Mouse (Mus musculus): ENCODE measurements at regions not wholly inside any gene's neighbourhood (a gene's known extent, or its start where the extent isn't known, plus 50 kb on each side); places are given as distances from the start of the nearest gene placed in this dataset.
A peak's percentile ranks its signal among the peaks of the same experiment; 100 is the strongest.
"Not testable (repeated sequence)": the region's sequence is repeated elsewhere in the genome, so short reads cannot be mapped to it uniquely, and the experiment has no call there.

- H3K79me3 ChIP-seq (ENCODE audit: low read depth); H3ac ChIP-seq (ENCODE audit: control insufficient read depth, insufficient read length, low read depth); H3K27me3 ChIP-seq (ENCODE audit: control insufficient read depth, insufficient read depth, insufficient read length); H3K36me3 ChIP-seq (ENCODE audit: control insufficient read depth, insufficient read depth); H3K79me2 ChIP-seq (ENCODE audit: control insufficient read depth, insufficient read depth); H3K4me3 ChIP-seq (ENCODE audit: insufficient read depth, poor library complexity, severe bottlenecking): not testable (repeated sequence)
Measured at GRCm38 (mm10) chr1:157622156-157622555, 115.6 kb downstream of the Sec16b start.

GRCm38 (mm10) chr1:157632586-157632985, 126.1 kb downstream of the Sec16b start:
- H3K27me3 ChIP-seq (ENCODE audit: control insufficient read depth, insufficient read depth, insufficient read length), result no peaks in the 10 kb centered on the region
- H3ac ChIP-seq (ENCODE audit: control insufficient read depth, insufficient read length, low read depth), result no peak overlapping the region
- no peaks in the 10 kb centered on the region for H3K79me3 ChIP-seq (ENCODE audit: low read depth)
- no peaks in the 10 kb centered on the region for H3K79me2 ChIP-seq (ENCODE audit: control insufficient read depth, insufficient read depth)
- TF ChIP-seq CTCF (IDR thresholded peaks at IDR 0.05; ENCODE audit: control insufficient read depth, insufficient read depth, insufficient read length) (no peak), FOSL1 (IDR thresholded peaks at IDR 0.05; ENCODE audit: insufficient read depth, low read length, poor library complexity, severe bottlenecking) (no peak), MAX (IDR thresholded peaks at IDR 0.05) (no peak), CEBPB (IDR thresholded peaks at IDR 0.05; ENCODE audit: low read depth) (no peak), MYOG (IDR thresholded peaks at IDR 0.05; ENCODE audit: control insufficient read depth, extremely low read depth, insufficient read length) (no peak), USF1 (IDR thresholded peaks at IDR 0.05; ENCODE audit: low read depth) (no peak), MYOD1 (IDR thresholded peaks at IDR 0.05; ENCODE audit: control insufficient read depth, insufficient read length, low read depth) (no peak)
- H3K4me3 ChIP-seq (ENCODE audit: insufficient read depth, poor library complexity, severe bottlenecking), result no peak overlapping the region
- H3K36me3 ChIP-seq (ENCODE audit: control insufficient read depth, insufficient read depth), result no peaks in the 10 kb centered on the region

DNA sequence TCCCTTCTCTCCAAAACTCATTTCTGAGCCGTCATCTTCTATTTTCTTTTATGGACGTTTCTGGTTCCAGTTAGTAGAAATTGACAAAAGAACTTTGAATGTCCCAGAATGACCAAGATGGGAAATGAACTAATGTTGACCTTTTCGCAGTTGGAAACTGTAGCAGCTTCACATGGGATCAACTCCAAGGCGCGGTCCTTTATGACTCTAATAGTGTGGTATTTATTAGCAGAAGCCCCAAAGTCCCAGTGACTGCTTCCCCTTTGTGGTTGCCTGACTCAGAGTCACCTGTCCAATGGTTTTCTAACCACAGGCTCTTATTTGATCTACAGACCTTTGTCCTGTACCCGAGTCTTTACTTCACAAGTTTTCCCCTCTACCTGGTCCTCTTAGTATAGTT, 126.9 kb downstream of the Sec16b start:
- peak; percentile 17 for TF ChIP-seq FOSL1 (IDR thresholded peaks at IDR 0.05; ENCODE audit: insufficient read depth, low read length, poor library complexity, severe bottlenecking)
- TF ChIP-seq MYOD1 (IDR thresholded peaks at IDR 0.05; ENCODE audit: control insufficient read depth, insufficient read length, low read depth), result peak; percentile 56
- TF ChIP-seq MYOG (IDR thresholded peaks at IDR 0.05; ENCODE audit: control insufficient read depth, extremely low read depth, insufficient read length), result no peak
- no peak for TF ChIP-seq CEBPB (IDR thresholded peaks at IDR 0.05; ENCODE audit: low read depth)
- H3K36me3 ChIP-seq (ENCODE audit: control insufficient read depth, insufficient read depth), result no peaks in the 10 kb centered on the region
- no peak overlapping the region for H3K4me3 ChIP-seq (ENCODE audit: insufficient read depth, poor library complexity, severe bottlenecking)
- H3K79me2 ChIP-seq (ENCODE audit: control insufficient read depth, insufficient read depth), result no peaks in the 10 kb centered on the region
- H3K27me3 ChIP-seq (ENCODE audit: control insufficient read depth, insufficient read depth, insufficient read length), result no peaks in the 10 kb centered on the region
- H3ac ChIP-seq (ENCODE audit: control insufficient read depth, insufficient read length, low read depth), result no peak overlapping the region
- H3K79me3 ChIP-seq (ENCODE audit: low read depth), result no peaks in the 10 kb centered on the region

- H3K79me3 ChIP-seq (ENCODE audit: low read depth), result no peaks in the 10 kb centered on the region
- H3K36me3 ChIP-seq (ENCODE audit: control insufficient read depth, insufficient read depth), result no peaks in the 10 kb centered on the region
- no peaks in the 10 kb centered on the region for H3K79me2 ChIP-seq (ENCODE audit: control insufficient read depth, insufficient read depth)
- TF ChIP-seq USF1 (IDR thresholded peaks at IDR 0.05; ENCODE audit: low read depth) (no peak), MYOG (IDR thresholded peaks at IDR 0.05; ENCODE audit: control insufficient read depth, extremely low read depth, insufficient read length) (no peak), FOSL1 (IDR thresholded peaks at IDR 0.05; ENCODE audit: insufficient read depth, low read length, poor library complexity, severe bottlenecking) (no peak), MAX (IDR thresholded peaks at IDR 0.05) (no peak), CEBPB (IDR thresholded peaks at IDR 0.05; ENCODE audit: low read depth) (no peak), CTCF (IDR thresholded peaks at IDR 0.05; ENCODE audit: control insufficient read depth, insufficient read depth, insufficient read length) (no peak), MYOD1 (IDR thresholded peaks at IDR 0.05; ENCODE audit: control insufficient read depth, insufficient read length, low read depth) (no peak)
- H3K4me3 ChIP-seq (ENCODE audit: insufficient read depth, poor library complexity, severe bottlenecking), result no peak overlapping the region
- no peaks in the 10 kb centered on the region for H3K27me3 ChIP-seq (ENCODE audit: control insufficient read depth, insufficient read depth, insufficient read length)
- H3ac ChIP-seq (ENCODE audit: control insufficient read depth, insufficient read length, low read depth), result no peak overlapping the region
Measured at GRCm38 (mm10) chr1:157635776-157636175, 129.2 kb downstream of the Sec16b start.

DNA sequence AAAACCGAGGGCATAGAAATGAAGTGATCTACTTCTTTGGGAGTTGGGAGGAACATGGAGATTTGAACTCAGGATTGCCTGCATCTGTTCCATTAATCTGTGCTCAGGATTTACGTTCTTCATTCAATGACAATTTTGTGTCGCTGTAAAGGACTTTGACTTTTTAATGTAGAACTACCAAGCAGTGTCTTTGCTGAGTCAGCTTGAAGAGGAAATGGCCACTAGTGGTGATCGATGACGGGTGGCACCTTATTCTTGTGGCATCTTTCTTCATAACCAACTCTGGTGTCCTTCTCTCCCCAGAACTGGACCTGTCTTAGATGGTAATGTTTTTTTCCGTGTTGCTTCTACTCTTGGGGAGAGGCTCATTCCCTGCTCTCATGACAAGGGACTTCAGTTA, 137.0 kb downstream of the Sec16b start:
- TF ChIP-seq CTCF (IDR thresholded peaks at IDR 0.05; ENCODE audit: control insufficient read depth, insufficient read depth, insufficient read length), result no peak
- TF ChIP-seq FOSL1 (IDR thresholded peaks at IDR 0.05; ENCODE audit: insufficient read depth, low read length, poor library complexity, severe bottlenecking), result no peak
- TF ChIP-seq MYOD1 (IDR thresholded peaks at IDR 0.05; ENCODE audit: control insufficient read depth, insufficient read length, low read depth), result no peak
- TF ChIP-seq MAX (IDR thresholded peaks at IDR 0.05), result no peak
- no peak for TF ChIP-seq USF1 (IDR thresholded peaks at IDR 0.05; ENCODE audit: low read depth)
- TF ChIP-seq CEBPB (IDR thresholded peaks at IDR 0.05; ENCODE audit: low read depth), result no peak
- TF ChIP-seq MYOG (IDR thresholded peaks at IDR 0.05; ENCODE audit: control insufficient read depth, extremely low read depth, insufficient read length), result no peak
- Histone ChIP-seq H3K36me3 (ENCODE audit: control insufficient read depth, insufficient read depth) (no peaks in the 10 kb centered on the region), H3K27me3 (ENCODE audit: control insufficient read depth, insufficient read depth, insufficient read length) (no peaks in the 10 kb centered on the region), H3K79me2 (ENCODE audit: control insufficient read depth, insufficient read depth) (no peaks in the 10 kb centered on the region), H3K4me3 (ENCODE audit: insufficient read depth, poor library complexity, severe bottlenecking) (no peak overlapping the region), H3ac (ENCODE audit: control insufficient read depth, insufficient read length, low read depth) (no peak overlapping the region), H3K79me3 (ENCODE audit: low read depth) (no peaks in the 10 kb centered on the region)

DNA sequence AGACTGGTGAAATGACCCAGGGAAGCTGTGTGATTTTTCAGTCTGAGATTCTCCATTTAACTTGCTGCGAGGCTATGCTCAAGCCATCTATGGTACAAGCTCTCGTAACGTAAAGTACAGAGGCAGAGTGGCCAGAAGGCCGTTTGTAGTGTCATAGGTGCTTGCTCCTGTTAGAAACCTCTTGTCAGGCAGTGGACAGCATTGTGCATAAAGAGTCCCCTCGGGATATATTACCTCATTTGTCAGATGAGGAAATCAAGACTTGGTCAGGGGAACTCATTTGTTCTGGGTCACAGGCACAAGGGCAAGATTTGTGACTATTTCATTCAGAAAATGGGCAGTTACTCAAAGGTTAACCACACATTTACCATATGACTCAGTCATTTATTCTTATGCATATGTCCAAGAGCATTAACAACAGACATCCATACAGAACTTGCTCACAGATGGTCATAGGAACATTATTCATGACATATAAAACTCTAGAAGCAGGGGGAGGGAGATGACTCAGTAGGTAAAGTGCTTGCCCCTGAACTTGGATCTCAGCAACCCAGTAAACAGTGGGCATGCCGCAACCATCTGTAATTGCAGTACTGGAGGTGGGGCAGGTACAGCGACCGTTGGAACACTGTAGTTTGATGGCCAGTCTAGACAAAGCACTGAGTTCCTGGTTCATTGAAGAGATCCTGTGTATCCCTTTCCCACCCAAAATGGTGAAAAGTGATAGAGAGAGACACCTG, 139.3 kb downstream of the Sec16b start:
- Histone ChIP-seq H3K27me3 (ENCODE audit: control insufficient read depth, insufficient read depth, insufficient read length) (no peaks in the 10 kb centered on the region), H3ac (ENCODE audit: control insufficient read depth, insufficient read length, low read depth) (no peak overlapping the region), H3K4me3 (ENCODE audit: insufficient read depth, poor library complexity, severe bottlenecking) (no peak overlapping the region), H3K79me3 (ENCODE audit: low read depth) (no peaks in the 10 kb centered on the region), H3K79me2 (ENCODE audit: control insufficient read depth, insufficient read depth) (no peaks in the 10 kb centered on the region), H3K36me3 (ENCODE audit: control insufficient read depth, insufficient read depth) (no peaks in the 10 kb centered on the region)
- TF ChIP-seq CTCF (IDR thresholded peaks at IDR 0.05; ENCODE audit: control insufficient read depth, insufficient read depth, insufficient read length) (no peak), USF1 (IDR thresholded peaks at IDR 0.05; ENCODE audit: low read depth) (no peak), MYOG (IDR thresholded peaks at IDR 0.05; ENCODE audit: control insufficient read depth, extremely low read depth, insufficient read length) (no peak), MYOD1 (IDR thresholded peaks at IDR 0.05; ENCODE audit: control insufficient read depth, insufficient read length, low read depth) (no peak), CEBPB (IDR thresholded peaks at IDR 0.05; ENCODE audit: low read depth) (no peak)
